Mouse (Mus musculus) MEL (cell line): ENCODE measurements at regions not wholly inside any gene's neighbourhood (a gene's known extent, or its start where the extent isn't known, plus 50 kb on each side); places are given as distances from the start of the nearest gene placed in this dataset.

ENCODE experiments used
- DNase-seq: peaks from one replicate; pipeline ENCODE4 v3.0.0; 2011; ENCODE audit warnings: low read depth, low spot score
- H3K27ac ChIP-seq: 2 replicates; pipeline ENCODE4 v1.5.1; 2012; ENCODE audit warnings: low read depth, mild to moderate bottlenecking, control low read depth, low read length, moderate library complexity; ENCODE audit not compliant: control insufficient read depth
- H3K27me3 ChIP-seq, 2 experiments: fragments of 150-350 bp in 1 of 2; sonication (generic) in 1 of 2; 2 replicates each; pipeline ENCODE4 v1.6.1; 2012; ENCODE audit warnings: low read length in 2 of 2, mild to moderate bottlenecking in 2 of 2, improper control_type of control experiment in 1 of 2, moderate library complexity in 1 of 2; ENCODE audit not compliant: insufficient read depth in 2 of 2, control insufficient read depth in 1 of 2
- H3K36me3 ChIP-seq, 2 experiments: 2 replicates each; pipeline ENCODE4 v1.6.1; 2012 to 2014; ENCODE audit warnings: low read length in 2 of 2, improper control_type of control experiment in 1 of 2, inconsistent platforms in 1 of 2, mild to moderate bottlenecking in 1 of 2; ENCODE audit not compliant: insufficient read depth in 2 of 2, control insufficient read depth in 1 of 2
- H3K4me1 ChIP-seq, 2 experiments: fragments of 150-350 bp in 1 of 2; sonication (generic) in 1 of 2; 2 replicates each; pipeline ENCODE4 v1.6.1; 2012; ENCODE audit warnings: low read length in 2 of 2, improper control_type of control experiment in 1 of 2, mild to moderate bottlenecking in 1 of 2; ENCODE audit not compliant: insufficient read depth in 2 of 2, control insufficient read depth in 1 of 2
- H3K4me3 ChIP-seq, 2 experiments: fragments of 150-350 bp in 1 of 2; sonication (generic) in 1 of 2; 2 replicates each; pipeline ENCODE4 v1.5.1; 2012; ENCODE audit warnings: low read depth in 2 of 2, low read length in 2 of 2, mild to moderate bottlenecking in 2 of 2, moderate library complexity in 2 of 2, control low read depth in 1 of 2, improper control_type of control experiment in 1 of 2; ENCODE audit not compliant: control insufficient read depth in 1 of 2, insufficient read depth in 1 of 2
- H3K79me2 ChIP-seq: 2 replicates; pipeline ENCODE4 v1.6.1; 2012; ENCODE audit warnings: mild to moderate bottlenecking, low read length, moderate library complexity; ENCODE audit not compliant: control insufficient read depth, poor library complexity, insufficient read depth
- H3K9ac ChIP-seq: 2 replicates; pipeline ENCODE4 v1.6.1; 2012; ENCODE audit warnings: low read depth, mild to moderate bottlenecking, control low read depth, low read length, moderate library complexity; ENCODE audit not compliant: control insufficient read depth, poor library complexity, severe bottlenecking
- H3K9me3 ChIP-seq: fragments of 150-350 bp; sonication (generic); replicated peaks from 2 replicates; pipeline ENCODE4 v1.6.1; 2012; ENCODE audit warnings: mild to moderate bottlenecking, low read length, improper control_type of control experiment, moderate library complexity; ENCODE audit not compliant: insufficient read depth
- BHLHE40 ChIP-seq: IDR thresholded peaks from 2 replicates; pipeline ENCODE4 v1.6.1; 2012; ENCODE audit warnings: low read depth, mild to moderate bottlenecking, inconsistent platforms, low read length, improper control_type of control experiment, borderline replicate concordance
- CHD1 ChIP-seq: IDR thresholded peaks from 2 replicates; pipeline ENCODE4 v1.6.1; 2012; ENCODE audit warnings: low read depth, mild to moderate bottlenecking, inconsistent platforms, low read length, improper control_type of control experiment
- CHD2 ChIP-seq: IDR thresholded peaks from 2 replicates; pipeline ENCODE4 v1.6.1; 2011; ENCODE audit warnings: low read length, improper control_type of control experiment
- E2F4 ChIP-seq: IDR thresholded peaks from 2 replicates; pipeline ENCODE4 v1.6.1; 2011; ENCODE audit warnings: low read depth, low read length, improper control_type of control experiment, borderline replicate concordance
- GATA1 ChIP-seq: IDR thresholded peaks from 2 replicates; pipeline ENCODE4 v1.6.1; 2011; ENCODE audit warnings: low read depth, low read length, improper control_type of control experiment
- KAT2A ChIP-seq: conservative IDR thresholded peaks from 2 replicates; pipeline ENCODE4 v1.6.1; 2012; ENCODE audit warnings: low read depth, low read length, improper control_type of control experiment, inconsistent platforms
- MXI1 ChIP-seq: IDR thresholded peaks from 2 replicates; pipeline ENCODE4 v1.6.1; 2011; ENCODE audit warnings: mild to moderate bottlenecking, low read depth, low read length, improper control_type of control experiment
- MYB ChIP-seq: IDR thresholded peaks from 2 replicates; pipeline ENCODE4 v1.6.1; 2011; ENCODE audit warnings: mild to moderate bottlenecking, low read depth, low read length, improper control_type of control experiment
- NELFE ChIP-seq: IDR thresholded peaks from 2 replicates; pipeline ENCODE4 v1.6.1; 2011; ENCODE audit warnings: low read depth, low read length, improper control_type of control experiment
- RCOR1 ChIP-seq: IDR thresholded peaks from 2 replicates; pipeline ENCODE4 v1.6.1; 2012; ENCODE audit warnings: low read depth, mild to moderate bottlenecking, inconsistent platforms, low read length, improper control_type of control experiment
- SIN3A ChIP-seq: IDR thresholded peaks from 2 replicates; pipeline ENCODE4 v1.6.1; 2012; ENCODE audit warnings: low read length, improper control_type of control experiment, inconsistent platforms
- TAL1 ChIP-seq: IDR thresholded peaks from 2 replicates; pipeline ENCODE4 v1.6.1; 2012; ENCODE audit warnings: mild to moderate bottlenecking, inconsistent platforms, low read length, moderate library complexity, mixed read lengths
- TCF12 ChIP-seq: IDR thresholded peaks from 2 replicates; pipeline ENCODE4 v1.6.1; 2014; ENCODE audit warnings: low read depth, mild to moderate bottlenecking, inconsistent platforms, low read length, improper control_type of control experiment, moderate library complexity
- UBTF ChIP-seq: IDR thresholded peaks from 2 replicates; pipeline ENCODE4 v1.6.1; 2012; ENCODE audit warnings: low read depth, mild to moderate bottlenecking, inconsistent platforms, low read length, improper control_type of control experiment, moderate library complexity, borderline replicate concordance; ENCODE audit not compliant: insufficient read depth
- USF2 ChIP-seq, 2 experiments: IDR thresholded peaks; 2 replicates each; pipeline ENCODE4 v1.6.1; 2011 to 2012; ENCODE audit warnings: improper control_type of control experiment in 2 of 2, low read length in 2 of 2, borderline replicate concordance in 1 of 2, inconsistent platforms in 1 of 2, low read depth in 1 of 2, mild to moderate bottlenecking in 1 of 2; ENCODE audit not compliant: insufficient read depth in 1 of 2
- ZMIZ1 ChIP-seq: IDR thresholded peaks from 2 replicates; pipeline ENCODE4 v1.6.1; 2012; ENCODE audit warnings: low read depth, mild to moderate bottlenecking, inconsistent platforms, low read length, improper control_type of control experiment, moderate library complexity
- ZNF384 ChIP-seq: IDR thresholded peaks from 2 replicates; pipeline ENCODE4 v1.6.1; 2012; ENCODE audit warnings: low read depth, mild to moderate bottlenecking, inconsistent platforms, low read length, improper control_type of control experiment

- Histone ChIP-seq H3K27ac (no peak overlapping the region), H3K9me3 (no peaks in the 10 kb centered on the region), H3K36me3 (no peaks in the 10 kb centered on the region), H3K4me1 (no peaks in the 10 kb centered on the region), H3K4me3 (no peak overlapping the region), H3K79me2 (no peaks in the 10 kb centered on the region), H3K9ac (no peak overlapping the region), H3K27me3 (peaks cover 7 to 8% of the 10 kb centered on the region in 2 experiments; a peak in 3 of 4 replicates)
- TF ChIP-seq CHD1 (no peak), RCOR1 (no peak), NELFE (no peak), KAT2A (no peak), TAL1 (no peak), CHD2 (no peak), ZNF384 (no peak), SIN3A (no peak), GATA1 (no peak), TCF12 (no peak)
- no peak for DNase-seq
Measured at GRCm38 (mm10) chr10:95034566-95034965, 89.9 kb upstream of the Plxnc1 start.

DNA sequence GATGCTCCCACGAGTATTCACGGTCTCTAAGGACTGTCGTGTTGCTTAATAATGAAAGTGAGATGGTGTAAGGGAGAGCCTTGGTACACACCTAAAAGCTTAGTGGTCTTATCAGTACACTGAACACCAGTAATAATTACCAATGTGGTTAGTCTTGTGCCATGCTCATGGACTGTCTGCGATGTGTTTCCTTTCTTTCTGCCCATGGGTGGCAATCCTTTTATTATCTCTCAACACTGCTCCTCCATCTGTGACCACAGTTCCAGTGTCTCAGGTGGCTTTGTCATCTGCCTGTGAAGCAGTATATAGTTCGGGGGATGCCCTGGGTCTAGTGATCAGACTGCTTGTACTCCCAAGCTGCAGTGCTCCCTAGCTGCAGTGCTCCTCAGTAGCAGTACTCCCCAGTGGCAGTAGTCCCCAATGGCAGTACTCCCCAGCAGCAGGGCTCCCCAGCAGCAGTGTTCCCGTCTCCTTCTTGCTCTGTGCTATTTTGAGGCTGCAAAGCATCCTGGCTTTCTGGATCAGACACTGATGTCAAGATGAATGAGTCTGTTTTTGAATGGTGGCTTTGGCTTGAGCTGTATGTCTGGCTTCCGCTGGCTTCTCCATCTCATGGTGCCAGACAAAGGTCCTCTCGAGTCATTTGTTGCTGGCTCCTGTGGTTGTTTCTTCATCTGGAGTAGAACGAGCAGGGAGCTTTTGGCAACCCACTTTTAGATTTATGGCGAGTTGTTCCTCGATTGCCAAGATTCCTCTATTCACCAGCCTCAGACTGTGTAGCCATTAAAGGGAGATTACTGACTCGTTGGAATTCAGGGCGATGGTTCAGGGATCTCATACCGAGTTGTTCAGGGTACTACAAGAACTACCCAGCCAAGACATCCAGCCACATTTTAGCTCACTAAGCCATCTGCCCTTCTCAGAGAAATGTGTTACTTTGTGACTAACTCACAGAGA, 88.4 kb upstream of the Plxnc1 start:
- Histone ChIP-seq H3K27me3 (peaks cover 8 to 10% of the 10 kb centered on the region in 2 experiments), H3K27ac (no peak overlapping the region), H3K9ac (no peak overlapping the region), H3K36me3 (no peaks in the 10 kb centered on the region), H3K4me3 (no peak overlapping the region), H3K9me3 (no peaks in the 10 kb centered on the region), H3K79me2 (no peaks in the 10 kb centered on the region), H3K4me1 (no peaks in the 10 kb centered on the region)
- TF ChIP-seq KAT2A (no peak), USF2 (IDR thresholded peaks at IDR 0.05; ENCODE audit: borderline replicate concordance in 1 of 2, insufficient read depth in 1 of 2, low read depth in 1 of 2, low read length in 2 of 2) (no peak), MXI1 (no peak), TCF12 (no peak), MYB (no peak), BHLHE40 (no peak), ZMIZ1 (no peak), E2F4 (no peak), UBTF (no peak)
- DNase-seq: peak; percentile 9
